In the genomic region with DNA sequence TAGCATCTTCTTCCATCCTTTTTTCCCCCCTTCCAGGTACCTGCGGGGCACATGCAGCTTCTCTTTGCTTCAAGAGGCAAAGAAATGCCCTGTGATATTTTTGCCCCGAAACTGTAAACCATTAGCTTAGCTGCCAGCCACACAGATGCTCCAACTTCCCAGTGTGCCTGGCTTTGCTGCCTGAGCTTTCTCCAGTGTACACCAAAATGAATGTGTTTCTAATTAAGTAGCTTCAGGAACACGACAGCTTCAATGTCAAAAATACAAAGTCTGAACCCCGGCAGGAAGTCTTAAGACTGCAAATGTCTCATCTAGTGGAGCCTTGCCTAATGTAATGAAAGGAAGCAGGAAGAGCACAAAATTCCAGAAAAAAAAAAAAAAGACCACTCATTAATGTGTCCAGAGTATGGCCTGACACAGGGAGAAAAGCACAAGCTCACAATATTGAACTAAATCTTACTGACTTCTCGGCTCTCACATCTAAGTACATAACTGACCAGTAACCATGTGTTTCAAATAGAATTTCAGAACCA, we compare ENCODE assay signal across 15 mouse cellular contexts.
DNase-seq lines count a peak whose midpoint lies in the region; ATAC-seq and TF ChIP-seq lines count a peak whose summit lies in the region.
"Had no signal": no experiment of that assay in that cellular context is flagged by ENCODE, and none has a peak within 500 bp of the region (broad histone marks: within the 10 kb centered on the region; RNA-seq: fewer than 3 reads in every experiment).

No protein-coding gene starts in this region.

- TF ChIP-seq CTCF in brain, embryonic 14.5 days (IDR thresholded peaks at IDR 0.05; ENCODE audit: borderline replicate concordance, extremely low read depth, insufficient read depth, insufficient read length) = no peak
- no peak for TF ChIP-seq CTCF in cerebellum, adult 2 months (IDR thresholded peaks at IDR 0.05; ENCODE audit: borderline replicate concordance, insufficient read depth, low read depth, low read length)

- H3K4me2 ChIP-seq in kidney, embryonic 16.5 days (replicated peaks; ENCODE audit: low read depth, low read length) = no peak overlapping the region
- H3K4me2 ChIP-seq: intestine, embryonic 15.5 days; liver, embryonic 15.5 days had no signal

- H3K9ac ChIP-seq in kidney, embryonic 16.5 days (replicated peaks; ENCODE audit: low read length) = no peak overlapping the region
- H3K9ac ChIP-seq: intestine, embryonic 15.5 days; liver, embryonic 15.5 days had no signal

- peak overlapping the region; percentile 8; the same call in 1 of the 2 replicates for H3K27ac ChIP-seq in kidney, embryonic 16.5 days (ENCODE audit: low read length)
- peak overlapping the region; percentile 48; the same call in 1 of the 2 replicates for H3K27ac ChIP-seq in embryonic facial prominence, embryonic 10.5 days (replicated peaks)
- H3K27ac ChIP-seq in cerebellum, adult 2 months (ENCODE audit: insufficient read depth, low read length) = no peak overlapping the region
- H3K27ac ChIP-seq: gastrocnemius, adult 2 months; intestine, embryonic 15.5 days; liver, embryonic 15.5 days; midbrain, embryonic 10.5 days; stomach, postnatal 0 days had no signal

- WGBS in kidney, embryonic 16.5 days = 49% methylated on average over 5 of the region's 5 CpGs
- WGBS in embryonic facial prominence, embryonic 10.5 days = 29% methylated on average over 5 of the region's 5 CpGs
- 68% methylated on average over 5 of the region's 5 CpGs for WGBS in cerebellum, adult 2 months

- ATAC-seq in kidney, embryonic 16.5 days (ENCODE audit: low FRiP score, low TSS enrichment) = no peak
- ATAC-seq: intestine, embryonic 15.5 days had no signal

- 0 out of 2 replicates have a peak, but pooled peaks cover 4% of the 10 kb centered on the region for H3K4me1 ChIP-seq in kidney, embryonic 16.5 days (ENCODE audit: insufficient read depth, low read length)
- H3K4me1 ChIP-seq in embryonic facial prominence, embryonic 10.5 days = peaks cover 37% of the 10 kb centered on the region
- no peaks in the 10 kb centered on the region for H3K4me1 ChIP-seq in cerebellum, adult 2 months (ENCODE audit: control insufficient read depth, insufficient read depth, low read length)
- H3K4me1 ChIP-seq: intestine, embryonic 15.5 days; liver, embryonic 15.5 days had no signal

- no peak for DNase-seq in kidney, adult 8-10 months
- peak; percentile 71 for DNase-seq in brain, embryonic 14.5 days (ENCODE audit: low read depth)
- DNase-seq in embryonic facial prominence, embryonic 10.5 days (ENCODE audit: low spot score) = peak; percentile 60
- peak; percentile 26 to 31 for DNase-seq in kidney, postnatal 25 days
- DNase-seq in lung, postnatal 25 days (ENCODE audit: low spot score) = no peak
- DNase-seq in cerebellum, adult 2 months = no peak
- DNase-seq: cerebellum, postnatal 36 days; gastrocnemius, adult 2 months; heart, postnatal 10 days; right cerebral cortex, postnatal 14 days had no signal

- no peaks in the 10 kb centered on the region for H3K27me3 ChIP-seq in kidney, embryonic 16.5 days (ENCODE audit: insufficient read depth, low read length)
- peaks cover 4% of the 10 kb centered on the region; the same call in 1 of the 2 replicates for H3K27me3 ChIP-seq in embryonic facial prominence, embryonic 10.5 days (replicated peaks; ENCODE audit: low read depth, poor library complexity, severe bottlenecking)
- H3K27me3 ChIP-seq in cerebellum, adult 2 months (ENCODE audit: control insufficient read depth, insufficient read depth, low read length) = no peaks in the 10 kb centered on the region
- H3K27me3 ChIP-seq: intestine, embryonic 15.5 days; liver, embryonic 15.5 days had no signal

- TF ChIP-seq POLR2A in brain, embryonic 14.5 days (IDR thresholded peaks at IDR 0.05; ENCODE audit: borderline replicate concordance, extremely low read depth, insufficient read depth, insufficient read length, poor library complexity, severe bottlenecking) = no peak
- TF ChIP-seq POLR2A in cerebellum, adult 2 months (IDR thresholded peaks at IDR 0.05; ENCODE audit: borderline replicate concordance, insufficient read depth, low read length) = no peak

- no peak overlapping the region for H3K4me3 ChIP-seq in kidney, embryonic 16.5 days (ENCODE audit: low read length)
- no peak overlapping the region for H3K4me3 ChIP-seq in embryonic facial prominence, embryonic 10.5 days
- no peak overlapping the region for H3K4me3 ChIP-seq in cerebellum, adult 2 months (replicated peaks; ENCODE audit: insufficient read depth, low read depth, low read length)
- H3K4me3 ChIP-seq: gastrocnemius, adult 2 months; intestine, embryonic 15.5 days; liver, embryonic 15.5 days; midbrain, embryonic 10.5 days had no signal

- no peaks in the 10 kb centered on the region for H3K36me3 ChIP-seq in kidney, embryonic 16.5 days (ENCODE audit: insufficient read depth, low read length)
- no peaks in the 10 kb centered on the region for H3K36me3 ChIP-seq in embryonic facial prominence, embryonic 10.5 days (replicated peaks)
- H3K36me3 ChIP-seq: intestine, embryonic 15.5 days; liver, embryonic 15.5 days; midbrain, embryonic 10.5 days had no signal

- no peaks in the 10 kb centered on the region for H3K9me3 ChIP-seq in kidney, embryonic 16.5 days (ENCODE audit: low read length)
- H3K9me3 ChIP-seq in embryonic facial prominence, embryonic 10.5 days = no peaks in the 10 kb centered on the region
- H3K9me3 ChIP-seq: intestine, embryonic 15.5 days; liver, embryonic 15.5 days; midbrain, embryonic 10.5 days had no signal

Comparison
In these comparisons a context has a peak if more than half of its experiments do, and no peak if none do; other contexts are left out.
1. DNase-seq: peak in brain, embryonic 14.5 days (single experiment), embryonic facial prominence, embryonic 10.5 days (single experiment) and kidney, postnatal 25 days (2 of 2); none in kidney, adult 8-10 months (0 of 2), lung, postnatal 25 days (single experiment) and cerebellum, adult 2 months (0 of 2).